Mouse (Mus musculus): ENCODE measurements at regions not wholly inside any gene's neighbourhood (a gene's known extent, or its start where the extent isn't known, plus 50 kb on each side); places are given as distances from the start of the nearest gene placed in this dataset.

DNA sequence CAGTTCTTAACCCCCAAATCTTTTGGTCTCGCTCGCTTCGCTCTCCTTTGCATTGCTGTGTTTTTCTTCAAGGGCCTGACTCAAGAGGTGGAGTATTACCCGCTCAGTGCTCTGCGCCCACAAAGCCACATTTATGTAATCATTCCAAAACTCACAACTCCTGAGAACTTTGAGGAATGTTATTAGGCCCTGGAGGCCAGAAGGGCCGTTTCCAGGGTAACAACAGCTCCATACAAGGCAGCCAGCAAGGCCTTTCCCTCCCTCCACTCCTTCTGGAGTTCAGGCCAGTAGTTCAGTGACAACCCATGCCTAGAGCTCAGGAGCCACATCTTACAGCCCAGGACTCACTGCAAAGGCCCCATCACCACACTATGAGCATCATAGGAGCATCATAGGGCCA, 365.1 kb downstream of the Bcor start:
- no peak for DNase-seq (ENCODE audit: low read depth, low spot score)

DNA sequence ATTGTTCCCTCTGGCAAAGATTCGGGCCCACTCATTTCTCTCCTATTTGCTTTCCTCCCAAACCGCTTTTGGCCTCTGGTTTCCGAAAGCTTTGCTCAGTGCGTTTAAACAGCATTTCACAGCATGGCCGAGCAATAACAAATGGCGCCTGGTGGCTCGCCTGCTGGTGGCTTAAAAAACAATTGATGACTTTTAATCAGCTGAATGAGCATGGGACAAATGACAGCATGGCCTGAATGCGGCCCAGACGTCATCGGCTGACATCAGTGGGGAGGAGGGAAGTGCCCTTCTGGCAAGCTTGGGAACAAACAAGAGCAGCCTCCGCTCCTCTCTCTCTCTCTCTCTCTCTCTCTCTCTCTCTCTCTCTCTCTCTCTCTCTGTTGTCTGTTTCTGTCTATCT, 362.3 kb downstream of the Bcor start:
- no peak for DNase-seq (ENCODE audit: low read depth, low spot score)

- DNase-seq (ENCODE audit: low read depth, low spot score) = no peak
These were observed 361.8 kb downstream of the Bcor start for GRCm38 (mm10) chrX:11798326-11798725.

DNA sequence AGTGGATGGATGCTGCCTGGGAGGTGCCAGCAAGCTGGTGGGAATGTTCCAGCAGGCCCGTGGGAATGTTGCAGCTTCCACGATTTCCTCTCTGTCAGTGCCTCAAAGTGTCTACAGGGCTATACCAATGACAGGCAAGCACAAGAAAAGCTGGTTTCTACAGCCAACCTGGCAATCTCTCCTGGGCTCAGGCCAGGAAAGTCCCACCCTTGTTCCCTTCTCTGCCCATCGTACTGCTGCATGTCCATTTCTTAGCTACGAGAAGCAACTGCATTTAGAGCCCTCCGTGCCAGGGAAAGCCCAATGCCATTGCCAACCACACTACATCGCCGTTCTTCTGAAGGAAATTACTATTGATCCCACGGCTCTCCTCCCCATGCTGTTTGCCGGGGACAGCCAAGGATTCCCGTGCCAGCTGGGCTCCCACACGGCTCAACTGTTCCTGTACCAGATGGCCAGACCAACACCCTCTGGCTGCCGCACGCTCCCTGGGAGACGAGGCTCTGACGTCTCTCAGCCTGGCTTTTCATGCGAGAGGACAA, 359.7 kb downstream of the Bcor start:
- DNase-seq (ENCODE audit: low read depth, low spot score) = no peak

- no peak for DNase-seq (ENCODE audit: low read depth, low spot score)
These were observed 358.9 kb downstream of the Bcor start for GRCm38 (mm10) chrX:11801208-11801607.

DNA sequence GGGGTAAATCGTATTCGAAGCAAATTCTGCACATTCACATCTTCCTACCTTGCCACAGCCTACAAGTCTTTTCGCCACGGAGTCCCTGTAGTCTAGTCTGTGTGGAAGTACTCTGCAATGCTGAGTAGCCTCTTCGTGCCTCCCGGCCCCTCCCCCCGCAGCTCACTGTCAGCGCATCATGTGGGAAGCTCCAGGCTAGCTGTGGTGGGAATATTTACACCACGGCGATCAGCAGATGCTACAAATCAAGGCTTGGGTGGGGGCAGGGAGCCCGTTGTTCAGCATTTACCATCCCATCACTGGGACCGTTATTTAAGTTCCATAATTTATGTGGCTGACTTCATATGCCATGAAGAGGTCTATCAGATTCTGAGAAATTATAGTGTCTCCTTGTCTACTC, 358.5 kb downstream of the Bcor start:
- DNase-seq (ENCODE audit: low read depth, low spot score) = no peak

- no peak for DNase-seq (ENCODE audit: low read depth, low spot score)
These were observed 357.9 kb downstream of the Bcor start for GRCm38 (mm10) chrX:11802074-11802899.

- DNase-seq (ENCODE audit: low read depth, low spot score) = no peak
These were observed 356.9 kb downstream of the Bcor start for GRCm38 (mm10) chrX:11803239-11803638.

- no peak for DNase-seq (ENCODE audit: low read depth, low spot score)
These were observed 353.3 kb downstream of the Bcor start for GRCm38 (mm10) chrX:11806896-11807252.

DNA sequence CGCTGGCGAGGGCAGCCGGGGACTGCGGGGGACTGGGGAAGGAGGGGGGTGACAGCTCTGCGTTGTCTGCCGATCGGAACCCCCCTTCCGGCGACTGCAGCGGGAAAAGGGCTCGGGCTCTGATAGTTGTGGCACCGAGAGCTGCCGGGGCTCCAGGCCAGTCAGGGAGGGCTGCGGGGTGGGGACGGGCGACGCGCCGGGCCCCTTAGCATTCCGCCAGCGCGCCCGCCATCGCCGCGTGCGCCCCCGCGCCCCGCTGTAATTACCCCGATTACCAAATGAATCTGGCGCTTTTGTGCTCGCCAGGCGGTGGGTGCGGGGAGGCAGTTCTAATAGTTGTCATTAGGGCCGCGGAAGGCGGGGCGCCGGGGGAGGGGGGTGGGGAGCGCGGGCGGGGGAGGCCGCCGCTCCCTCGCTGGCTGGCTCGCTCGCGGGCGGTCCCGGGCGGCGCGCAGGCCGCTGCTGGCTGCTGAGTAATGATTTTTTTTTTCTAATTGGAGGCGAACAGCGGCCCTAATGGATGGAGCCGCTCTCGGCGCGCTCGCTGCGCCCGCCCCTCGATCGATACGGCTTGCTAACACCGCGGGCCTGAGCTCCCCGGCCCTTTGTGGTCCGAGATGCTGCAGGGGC, 352.8 kb downstream of the Bcor start:
- no peak for DNase-seq (ENCODE audit: low read depth, low spot score)

DNA sequence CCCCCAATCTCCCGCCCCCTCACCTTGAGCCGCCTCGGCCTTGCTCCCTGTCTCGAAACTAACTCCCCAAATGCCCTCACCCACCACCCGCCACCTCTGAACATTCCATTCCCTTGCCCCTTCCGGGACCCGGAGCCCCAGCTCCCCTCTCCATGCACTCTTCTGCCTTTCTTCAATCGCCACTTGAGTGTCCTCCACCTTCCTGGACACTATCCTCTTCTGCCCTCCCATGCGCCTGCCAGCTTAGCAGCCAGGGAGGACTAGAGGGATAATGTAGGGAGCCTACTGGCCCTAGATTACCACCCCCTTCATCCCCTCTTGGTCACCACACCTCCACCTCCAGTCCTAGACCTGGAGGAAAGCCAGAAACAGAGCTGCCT, 352.3 kb downstream of the Bcor start:
- no peak for DNase-seq (ENCODE audit: low read depth, low spot score)

DNA sequence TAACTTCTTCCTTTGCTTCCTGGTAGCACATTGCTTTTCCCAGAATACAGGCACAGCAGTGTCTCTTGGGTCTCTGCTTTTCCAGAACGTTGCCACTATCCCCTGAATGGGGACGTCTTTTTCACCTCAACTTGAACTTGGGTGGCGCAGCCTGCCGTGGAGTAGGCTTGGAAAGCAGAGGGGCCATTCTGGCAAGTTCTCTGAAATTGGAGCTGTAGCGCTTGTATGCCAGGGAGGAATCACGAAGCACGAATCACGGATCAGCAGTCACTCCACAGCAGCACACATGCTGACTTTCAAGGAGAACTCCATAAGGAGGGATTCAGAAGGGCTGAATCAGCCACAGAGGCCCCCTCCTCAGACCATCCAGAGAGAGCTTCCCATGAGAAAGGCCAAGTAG, 351.2 kb downstream of the Bcor start:
- DNase-seq (ENCODE audit: low read depth, low spot score) = no peak

DNA sequence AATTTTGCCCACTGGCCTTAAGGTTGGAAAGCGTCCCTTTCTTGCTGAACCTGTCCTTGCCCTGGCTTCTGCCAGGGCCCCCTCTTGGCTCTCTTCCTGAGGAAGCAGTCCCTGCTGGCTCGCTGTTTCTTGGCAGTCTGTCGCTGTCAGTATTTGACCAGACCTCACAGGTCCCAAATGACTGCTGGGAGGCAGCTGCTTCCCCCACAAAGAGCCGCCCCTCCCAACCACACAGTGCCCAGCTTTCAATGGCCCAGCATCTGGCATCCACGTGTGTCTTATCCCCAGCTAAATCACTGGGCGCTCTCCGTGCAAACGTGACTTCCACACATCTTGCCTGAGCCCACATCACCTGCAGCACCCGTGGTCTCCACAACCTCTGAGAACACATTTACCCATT, 345.3 kb downstream of the Bcor start:
- DNase-seq (ENCODE audit: low read depth, low spot score) = no peak

DNA sequence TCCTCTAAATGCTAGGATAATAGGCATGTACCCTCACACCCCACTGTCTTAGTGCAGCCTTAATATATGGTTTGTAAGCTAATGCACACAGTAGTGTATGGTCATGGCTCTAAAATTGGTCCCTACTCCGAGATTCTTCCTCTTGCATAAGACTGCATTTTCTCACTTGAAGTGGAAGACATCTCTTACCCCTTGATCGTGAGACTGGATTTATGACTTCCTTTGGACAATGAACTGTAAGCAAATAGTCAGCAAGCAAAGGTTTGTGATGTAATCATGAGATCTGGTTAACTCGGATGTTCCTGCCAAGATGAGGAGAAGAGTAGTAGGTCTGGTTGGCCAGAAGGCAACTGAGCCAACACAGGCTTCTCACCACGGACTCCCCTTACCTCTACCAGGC, 344.3 kb downstream of the Bcor start:
- no peak for DNase-seq (ENCODE audit: low read depth, low spot score)

- no peak for DNase-seq (ENCODE audit: low read depth, low spot score)
These were observed 341.5 kb downstream of the Bcor start for GRCm38 (mm10) chrX:11818634-11819033.

DNA sequence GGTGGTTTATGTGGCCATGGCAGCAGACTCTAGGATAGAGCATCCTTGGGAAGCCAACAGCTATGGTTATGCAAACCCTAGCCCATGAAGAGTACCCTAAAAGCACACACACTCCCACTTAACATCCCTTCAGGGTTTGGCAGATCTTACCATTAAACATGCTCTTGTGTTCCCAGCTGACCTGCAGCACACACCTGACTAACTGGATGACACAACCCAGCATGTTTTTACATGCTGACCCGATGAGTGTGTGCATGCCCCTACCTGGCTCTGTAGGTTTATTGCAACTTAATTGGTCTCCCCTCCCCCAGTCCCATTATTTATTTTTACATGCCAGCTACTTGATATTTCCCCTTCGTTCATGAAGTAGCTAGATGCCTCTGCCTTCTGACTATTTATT, 339.0 kb downstream of the Bcor start:
- no peak for DNase-seq (ENCODE audit: low read depth, low spot score)

DNA sequence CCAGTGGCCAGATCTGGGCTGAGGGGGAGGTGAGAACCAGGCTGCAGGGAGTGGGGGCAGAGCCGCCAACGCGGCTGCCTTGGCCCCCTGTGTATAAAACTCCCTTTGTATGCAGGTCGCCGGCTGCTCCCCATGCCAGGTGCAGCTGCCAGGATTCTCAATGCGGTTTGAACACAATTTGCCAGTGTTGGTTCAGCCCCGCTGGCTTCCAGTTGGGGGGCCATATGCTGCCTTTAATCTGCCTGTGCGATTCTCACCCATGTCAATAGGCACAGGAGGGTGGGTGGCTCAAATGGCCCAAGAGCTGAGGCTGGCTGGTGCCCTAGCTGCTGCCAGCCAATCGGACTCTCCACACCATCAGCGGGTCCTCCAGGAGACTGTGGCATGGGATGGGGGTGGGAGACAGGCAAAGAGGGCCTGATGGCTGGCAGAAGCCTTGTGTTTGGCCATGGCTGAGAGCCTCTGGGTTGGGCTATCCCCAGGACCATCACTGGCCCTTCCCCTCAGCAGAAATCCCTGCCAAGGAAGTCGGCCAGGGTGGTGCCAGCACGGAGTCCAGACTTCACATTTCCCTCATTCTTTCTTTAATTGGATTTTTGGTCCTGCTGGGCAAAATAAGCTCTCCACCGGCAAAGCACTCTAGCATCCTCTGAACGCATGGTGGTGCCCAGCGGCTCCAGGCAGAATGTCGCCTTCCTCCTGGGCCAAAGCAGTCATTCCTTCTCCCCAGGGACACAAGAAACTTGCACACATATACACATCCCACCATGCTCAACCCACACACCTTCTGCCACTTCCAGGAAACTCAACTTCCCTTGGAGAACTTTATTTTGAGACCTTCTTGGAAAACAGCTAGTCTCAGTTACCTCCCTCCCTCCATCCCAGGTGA, 338.0 kb downstream of the Bcor start:
- DNase-seq (ENCODE audit: low read depth, low spot score) = no peak

DNA sequence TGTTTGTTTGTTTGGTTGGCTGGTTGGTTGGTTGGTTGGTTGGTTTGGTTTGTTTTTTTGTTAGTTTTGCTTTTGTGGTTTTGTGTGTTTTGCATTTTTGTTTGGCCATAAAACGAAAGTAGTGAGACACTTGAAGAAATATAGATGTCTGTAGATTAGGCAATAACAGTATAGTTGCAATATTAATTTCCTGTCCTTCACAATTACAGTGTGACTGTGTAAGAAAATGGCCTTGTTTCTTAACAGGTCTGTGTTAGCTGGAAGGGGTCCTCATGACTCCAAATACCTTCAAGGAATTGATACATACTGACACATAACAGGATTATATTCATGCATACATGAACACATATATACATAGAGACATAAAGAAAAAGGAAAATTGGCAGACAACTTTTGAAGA, 334.2 kb downstream of the Bcor start:
- DNase-seq (ENCODE audit: low read depth, low spot score) = no peak

- DNase-seq (ENCODE audit: low read depth, low spot score) = no peak
These were observed 333.3 kb downstream of the Bcor start for GRCm38 (mm10) chrX:11826737-11827408.

- no peak for DNase-seq (ENCODE audit: low read depth, low spot score)
These were observed 330.6 kb downstream of the Bcor start for GRCm38 (mm10) chrX:11829411-11830002.

DNA sequence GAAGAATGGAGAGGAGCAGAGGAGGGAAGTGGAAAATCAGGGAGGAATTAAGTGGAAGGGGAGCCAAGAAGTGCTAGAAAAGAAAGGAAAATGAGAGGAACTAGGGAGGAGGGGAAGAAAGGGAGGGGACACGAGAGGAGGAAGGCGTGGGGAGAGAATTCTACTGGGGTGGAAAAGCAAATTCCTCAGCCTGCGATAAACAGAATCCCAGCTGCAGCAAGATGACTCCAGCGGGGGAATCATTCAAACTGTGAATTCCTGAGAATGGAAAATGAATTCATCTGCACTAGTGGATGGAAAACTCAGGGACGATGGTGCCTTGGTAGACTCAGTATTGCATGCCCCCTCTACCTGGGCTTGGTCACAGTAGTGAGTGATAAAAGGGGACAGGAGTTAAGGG, 322.6 kb downstream of the Bcor start:
- DNase-seq (ENCODE audit: low read depth, low spot score) = no peak
